Mouse (Mus musculus) left cerebral cortex, adult 11 months (tissue): ENCODE measurements at regions not wholly inside any gene's neighbourhood (a gene's known extent, or its start where the extent isn't known, plus 50 kb on each side); places are given as distances from the start of the nearest gene placed in this dataset.

Experiments used
- DNase-seq: peaks from one replicate; pipeline ENCODE4 v3.0.0; 2022; ENCODE audit warnings: low spot score

DNA sequence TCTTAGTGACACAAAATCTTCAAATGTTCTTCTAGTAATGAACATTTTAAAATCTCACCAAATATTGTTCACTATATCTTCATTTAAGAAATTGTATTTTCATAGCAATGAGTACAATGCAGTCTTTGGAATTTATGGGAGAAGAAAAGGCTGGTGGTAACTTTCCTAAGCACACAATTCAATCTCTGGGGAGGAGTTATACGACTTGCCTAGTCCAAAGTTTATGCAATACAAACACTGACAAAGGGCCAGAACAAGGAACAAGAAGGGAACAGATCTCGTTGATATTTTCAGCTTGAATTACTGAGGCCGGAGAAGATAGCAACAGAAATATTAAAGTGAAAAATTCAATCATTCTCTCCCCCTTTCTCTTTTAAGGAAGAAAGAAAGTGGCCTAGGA lies 449.2 kb upstream of the Cited2 start:
- DNase-seq: no peak

GRCm38 (mm10) chr10:17275214-17275613 lies 447.8 kb upstream of the Cited2 start:
- no peak for DNase-seq

DNA sequence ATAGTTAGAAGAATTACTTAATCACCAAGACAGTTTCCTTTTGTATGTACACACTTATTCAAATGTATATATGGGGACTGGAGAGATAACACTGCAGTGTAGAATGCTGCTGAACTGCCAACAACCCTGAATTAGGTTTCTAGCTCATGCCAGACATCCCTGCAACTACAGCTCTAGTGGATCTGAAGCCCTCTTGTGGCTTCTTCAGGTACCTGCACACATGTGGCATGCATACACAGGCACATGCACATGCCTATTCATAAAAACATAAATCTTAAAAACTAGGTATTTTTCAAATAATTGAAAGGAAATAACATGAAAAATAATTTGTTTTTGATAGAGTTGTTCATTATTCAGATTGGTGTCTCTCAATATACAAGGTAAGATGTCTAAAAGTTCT lies 445.1 kb upstream of the Cited2 start:
- DNase-seq: no peak

GRCm38 (mm10) chr10:17284858-17285257 lies 438.2 kb upstream of the Cited2 start:
- no peak for DNase-seq

GRCm38 (mm10) chr10:17287141-17287540 lies 435.9 kb upstream of the Cited2 start:
- no peak for DNase-seq

GRCm38 (mm10) chr10:17288231-17288630 lies 434.8 kb upstream of the Cited2 start:
- DNase-seq: no peak

- no peak for DNase-seq
Measured at GRCm38 (mm10) chr10:17292331-17292730, 430.7 kb upstream of the Cited2 start.

DNA sequence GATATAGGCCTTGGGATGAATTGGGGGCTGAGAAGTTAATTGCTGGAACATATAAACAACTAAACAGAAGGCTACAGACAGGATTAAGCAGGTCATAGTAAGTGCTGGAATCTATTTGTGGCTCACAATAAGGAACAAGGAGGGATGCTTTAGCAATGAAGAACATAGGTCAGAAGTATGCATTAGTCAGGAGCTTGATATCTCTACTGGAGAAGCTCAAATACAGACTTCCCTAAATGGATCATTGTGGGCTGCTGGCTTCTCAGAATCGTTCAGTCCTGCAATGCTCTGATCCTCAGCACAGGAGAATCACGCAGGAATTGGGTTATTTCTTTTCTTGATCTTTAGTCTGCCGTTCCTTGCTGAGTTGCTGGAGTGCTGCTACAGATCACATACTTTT lies 428.6 kb upstream of the Cited2 start:
- no peak for DNase-seq

GRCm38 (mm10) chr10:17295157-17295556 lies 427.9 kb upstream of the Cited2 start:
- no peak for DNase-seq

GRCm38 (mm10) chr10:17299600-17299999 lies 423.4 kb upstream of the Cited2 start:
- no peak for DNase-seq

DNA sequence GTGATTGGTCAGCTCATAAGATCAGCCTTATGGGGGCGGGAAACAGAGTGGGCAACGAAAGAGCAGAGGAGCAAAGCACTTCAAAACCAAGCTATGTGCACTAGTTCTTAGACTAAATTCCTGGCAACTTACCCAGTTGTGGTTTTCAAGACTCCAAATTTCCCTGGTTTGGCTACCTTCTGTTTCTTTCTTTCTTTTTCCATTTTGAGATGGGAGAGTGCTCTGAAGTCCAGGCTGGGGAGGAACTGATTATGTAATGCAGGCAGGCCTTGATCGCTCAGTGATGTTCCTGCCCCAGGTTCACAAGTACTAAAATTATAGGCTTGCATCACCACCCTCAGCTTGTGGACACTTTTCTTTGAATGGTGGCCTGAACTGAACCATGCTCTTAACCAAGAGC lies 396.3 kb upstream of the Cited2 start:
- no peak for DNase-seq

- DNase-seq: no peak
Measured at GRCm38 (mm10) chr10:17330904-17331606, 392.0 kb upstream of the Cited2 start.

DNA sequence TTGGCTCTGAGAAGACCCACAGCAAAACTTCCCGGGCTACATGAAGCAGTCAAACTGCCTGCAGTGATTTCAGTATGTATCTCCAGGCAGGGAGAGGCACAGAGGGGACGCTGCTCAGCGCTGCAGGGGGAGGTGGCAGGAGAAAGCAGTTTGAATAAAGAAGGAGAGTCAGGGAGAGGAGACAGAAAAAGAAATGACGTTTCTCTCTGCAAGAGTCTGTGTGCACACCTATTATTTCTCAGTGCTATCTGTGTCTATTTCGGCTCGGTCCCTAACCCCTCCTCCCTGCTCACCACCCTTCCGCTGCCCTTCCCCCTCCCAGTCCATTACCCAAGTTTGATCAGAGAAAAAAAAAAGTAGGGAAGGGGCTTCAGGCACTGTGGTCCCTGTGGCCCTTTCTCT lies 391.4 kb upstream of the Cited2 start:
- no peak for DNase-seq

DNA sequence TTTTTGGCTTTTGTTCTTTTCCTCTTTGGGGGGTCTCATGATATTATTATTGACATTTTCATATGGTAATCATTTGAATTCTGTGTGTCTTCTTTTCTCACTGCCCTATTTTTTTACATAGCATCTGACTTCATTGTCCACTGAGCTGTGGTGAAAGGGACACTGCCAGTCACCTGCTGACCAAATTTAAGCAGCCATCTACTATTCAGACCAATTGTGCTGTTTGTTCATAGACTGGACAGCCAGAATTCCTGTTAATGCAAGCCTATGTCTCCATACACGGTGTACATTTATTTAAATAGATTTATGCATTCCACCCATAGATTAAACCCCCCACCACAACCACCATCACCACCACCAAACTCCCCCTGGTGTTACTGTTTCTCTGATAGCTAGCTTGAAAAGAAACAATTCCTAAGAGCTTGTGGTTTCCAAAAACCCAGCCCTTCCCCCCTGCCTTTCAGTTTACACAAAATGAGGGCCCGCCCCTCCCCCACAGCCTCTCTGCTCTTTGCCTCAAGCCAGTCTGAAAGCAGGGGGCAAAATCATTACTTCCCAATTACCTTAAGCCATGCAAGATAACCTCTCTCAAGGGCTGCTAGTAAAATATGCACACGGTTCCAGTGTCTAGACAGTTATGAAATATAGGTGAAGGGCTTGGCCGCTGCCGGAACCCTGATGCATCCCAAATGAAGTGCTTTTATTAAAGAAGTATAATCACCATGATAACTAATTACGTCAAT lies 390.8 kb upstream of the Cited2 start:
- no peak for DNase-seq

DNA sequence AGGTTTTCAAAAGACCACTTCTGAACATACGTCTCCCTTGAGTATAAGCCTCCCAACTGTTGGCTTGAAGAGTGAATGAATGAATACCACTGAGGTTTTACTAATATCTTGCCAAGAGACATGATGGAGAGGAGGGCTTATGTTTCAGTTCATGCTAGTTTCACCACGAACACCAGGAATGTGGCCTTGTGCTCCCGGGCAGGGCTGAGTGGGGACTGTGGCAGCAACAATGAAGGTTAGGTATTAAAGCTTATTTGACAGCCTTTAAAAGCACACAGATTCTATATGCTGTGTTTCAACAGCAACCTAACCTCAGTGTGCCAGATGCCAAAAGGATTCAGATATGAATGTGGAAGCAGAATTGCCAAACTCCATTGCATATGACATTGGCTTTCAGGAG lies 390.0 kb upstream of the Cited2 start:
- no peak for DNase-seq

DNA sequence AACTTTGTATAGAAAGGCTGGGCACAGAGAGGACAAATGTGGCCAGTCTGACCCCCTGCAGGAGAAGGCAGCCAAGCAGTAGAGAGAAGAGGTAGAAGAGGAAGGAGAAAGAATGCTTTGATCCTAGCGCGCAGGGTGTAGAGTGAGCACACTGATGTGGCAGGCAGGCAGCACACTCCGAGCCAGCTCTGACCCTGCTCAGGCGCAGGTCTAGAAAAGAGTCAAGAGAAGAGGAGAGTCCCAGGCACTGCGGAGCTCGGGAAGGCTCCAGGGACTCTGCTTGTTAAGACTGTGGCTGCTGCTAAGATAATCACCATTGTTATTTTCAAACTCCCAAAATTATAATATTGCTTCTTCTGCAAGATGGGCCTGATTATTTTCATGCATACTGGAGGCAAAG lies 389.3 kb upstream of the Cited2 start:
- no peak for DNase-seq

GRCm38 (mm10) chr10:17337217-17337616 lies 385.8 kb upstream of the Cited2 start:
- no peak for DNase-seq

DNA sequence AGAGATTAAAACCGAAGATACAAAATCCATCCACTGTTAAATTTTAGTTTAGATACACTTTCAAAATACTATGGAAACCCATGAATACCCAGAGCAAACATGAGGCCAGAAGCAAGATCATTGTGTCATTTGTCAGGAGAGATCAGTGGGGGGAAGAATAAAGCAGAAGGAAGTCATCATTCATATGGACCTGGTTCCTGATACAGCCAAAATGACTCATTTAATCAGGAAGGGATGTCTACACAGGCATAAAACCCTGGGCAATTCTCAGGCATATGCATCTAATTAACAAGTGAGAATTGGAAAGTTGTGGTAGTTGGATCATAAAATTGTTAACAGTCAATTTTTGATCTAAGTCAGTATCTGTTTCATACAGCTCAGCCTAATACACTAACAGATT lies 379.2 kb upstream of the Cited2 start:
- DNase-seq: no peak

DNA sequence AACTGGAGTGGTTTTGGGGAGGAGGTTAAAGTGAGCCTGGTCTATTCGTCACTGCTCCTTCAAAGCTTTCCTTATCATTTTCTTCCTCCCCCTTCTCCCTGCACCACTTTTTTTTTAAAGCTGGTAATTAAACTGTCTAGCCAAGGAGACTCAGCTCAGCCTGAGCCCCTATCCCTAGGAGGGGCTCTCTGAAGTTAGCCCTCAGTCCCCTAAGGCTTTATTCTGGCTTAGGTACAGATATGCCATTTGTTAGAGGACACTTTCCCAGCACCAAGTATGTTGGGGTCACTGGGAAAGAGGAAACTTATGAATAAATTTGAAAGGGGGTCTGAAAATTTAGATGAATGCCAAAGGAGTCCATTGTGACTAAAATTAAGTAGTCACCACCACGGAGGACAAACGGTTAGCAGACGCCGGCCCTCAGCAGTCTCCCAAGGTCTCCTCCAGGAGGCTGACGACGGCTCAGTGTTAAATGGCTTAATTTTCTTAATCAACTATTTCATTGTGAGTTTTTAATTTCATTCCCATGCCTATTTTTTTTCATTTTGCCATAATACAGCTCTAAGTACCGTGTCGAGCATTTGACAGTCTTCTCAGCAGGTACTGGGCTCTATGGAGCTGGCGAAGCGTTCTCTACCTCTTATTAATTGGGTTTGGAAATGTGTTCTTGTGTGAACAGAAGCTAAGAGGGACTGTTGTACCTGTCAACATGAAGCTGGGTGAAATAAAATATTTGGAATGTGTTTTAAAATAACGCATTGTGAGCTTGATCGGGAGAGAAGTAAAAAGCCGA lies 370.6 kb upstream of the Cited2 start:
- no peak for DNase-seq

DNA sequence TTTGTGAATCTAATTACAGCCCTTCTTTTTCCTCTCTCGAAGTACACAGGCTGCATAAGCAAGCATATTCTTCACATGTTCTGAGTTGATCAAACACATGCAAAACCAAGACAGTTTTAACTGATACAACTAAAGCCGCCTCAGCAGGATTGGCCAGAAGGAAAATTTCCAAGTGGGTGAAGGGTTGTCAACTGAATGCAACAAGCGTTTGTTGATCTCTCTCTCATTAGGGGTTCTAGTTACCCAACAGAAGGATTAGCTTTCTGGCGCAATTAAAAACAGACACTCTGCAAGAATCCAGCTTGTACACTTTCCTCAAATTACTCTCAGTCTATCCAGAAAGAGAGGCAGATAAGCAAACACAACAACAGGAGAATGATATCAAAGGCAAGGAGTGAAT lies 367.5 kb upstream of the Cited2 start:
- DNase-seq: no peak

GRCm38 (mm10) chr10:17356041-17356440 lies 367.0 kb upstream of the Cited2 start:
- DNase-seq: no peak

DNA sequence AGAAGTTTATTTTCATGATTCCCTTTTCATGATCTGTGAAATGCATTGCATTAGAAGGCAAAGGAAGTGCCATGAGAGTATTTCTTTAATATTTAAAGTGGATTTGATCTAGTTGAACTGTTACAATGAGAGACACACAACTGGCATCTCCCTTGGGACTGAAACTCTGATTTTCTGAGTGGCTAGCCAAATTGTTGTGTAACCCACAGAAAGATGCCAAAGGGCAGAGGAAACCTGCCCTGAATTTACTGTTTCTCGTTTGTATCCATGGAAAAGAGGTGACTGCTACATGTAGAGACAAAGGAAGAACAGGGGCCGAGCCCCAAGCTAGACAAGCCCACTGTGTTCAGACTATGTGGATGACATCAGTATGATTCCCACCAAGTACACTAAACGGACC lies 360.4 kb upstream of the Cited2 start:
- no peak for DNase-seq
